Mouse (Mus musculus): Measurements from ENCODE around the gene Scn2b.
A peak's percentile ranks its signal among the peaks of the same experiment; 100 is the strongest.

DNA sequence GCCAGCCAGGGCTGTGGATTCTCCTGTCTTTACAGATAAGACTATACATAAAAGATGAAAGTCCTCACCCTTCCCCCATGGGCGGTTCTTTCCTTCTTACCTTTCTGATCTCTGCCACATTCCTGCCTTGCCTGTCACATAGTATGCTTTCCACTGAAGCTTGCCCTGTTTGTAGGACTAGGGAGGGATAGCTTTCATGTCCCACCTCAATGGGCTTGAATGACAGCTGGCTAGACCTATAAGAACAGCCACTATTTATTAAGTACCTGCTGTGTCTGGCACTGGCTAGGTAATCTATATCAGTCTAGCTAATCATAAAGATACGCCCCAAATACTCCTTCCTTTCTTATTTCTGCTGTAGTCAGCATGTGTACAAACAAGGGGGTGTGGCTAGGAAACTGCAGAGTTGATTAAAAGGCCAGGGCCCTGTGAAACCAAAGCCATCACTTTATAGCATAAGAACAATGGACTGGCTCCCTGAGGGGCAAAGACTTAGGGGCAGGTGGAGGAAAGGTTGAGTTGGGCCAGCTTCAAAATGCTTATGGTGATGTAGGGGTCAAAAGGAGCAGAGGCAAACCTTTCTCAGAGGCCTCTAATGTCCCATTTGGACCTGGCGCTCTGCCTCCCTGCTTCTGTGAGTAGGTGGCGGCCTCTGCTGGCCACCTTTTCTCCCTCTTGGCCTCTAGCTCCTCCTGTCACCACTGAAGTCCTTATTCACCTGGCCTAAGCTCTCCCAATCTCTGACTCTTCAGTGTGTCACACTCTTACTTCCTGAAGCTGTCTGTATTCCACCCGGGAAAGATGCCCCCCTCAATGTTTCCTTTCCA lies 16.1 kb downstream of the Scn2b start:
- peak; percentile 65 for TF ChIP-seq CTCF (IDR thresholded peaks at IDR 0.05; ENCODE audit: insufficient read depth, low read length)
- no peak for TF ChIP-seq POLR2A (IDR thresholded peaks at IDR 0.05; ENCODE audit: borderline replicate concordance, extremely low read depth, low read depth, low read length)

All from lung, adult 2 months (tissue).